Mouse (Mus musculus) liver, adult (tissue): ENCODE data around the gene Uqcr11.

Experiments
- GATA4 ChIP-seq: IDR thresholded peaks from 2 replicates; pipeline ENCODE4 v1.6.1; 2014; ENCODE audit warnings: mild to moderate bottlenecking, low read length; ENCODE audit not compliant: insufficient replicate concordance

Gene Uqcr11

DNA sequence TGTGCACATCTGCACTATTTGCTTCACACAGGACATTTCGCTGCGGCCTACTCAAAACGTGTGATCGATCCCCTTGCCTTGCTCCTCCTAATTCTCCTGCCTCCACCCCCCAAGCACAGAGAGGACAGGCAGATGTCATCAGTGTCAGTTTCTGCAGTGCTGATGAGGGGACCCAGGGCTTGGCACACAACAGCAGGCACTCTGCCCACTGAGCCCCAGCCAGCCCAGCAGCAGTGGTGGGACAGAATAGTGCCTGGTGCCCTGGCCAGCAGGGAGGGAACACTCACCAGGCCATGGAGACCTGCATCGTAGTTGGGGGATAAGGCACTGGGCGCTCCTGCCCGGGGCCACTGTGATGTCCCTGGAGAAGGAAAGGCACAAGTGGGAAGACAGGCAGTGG, 8.9 kb upstream of the Uqcr11 start:
- no peak for TF ChIP-seq GATA4

DNA sequence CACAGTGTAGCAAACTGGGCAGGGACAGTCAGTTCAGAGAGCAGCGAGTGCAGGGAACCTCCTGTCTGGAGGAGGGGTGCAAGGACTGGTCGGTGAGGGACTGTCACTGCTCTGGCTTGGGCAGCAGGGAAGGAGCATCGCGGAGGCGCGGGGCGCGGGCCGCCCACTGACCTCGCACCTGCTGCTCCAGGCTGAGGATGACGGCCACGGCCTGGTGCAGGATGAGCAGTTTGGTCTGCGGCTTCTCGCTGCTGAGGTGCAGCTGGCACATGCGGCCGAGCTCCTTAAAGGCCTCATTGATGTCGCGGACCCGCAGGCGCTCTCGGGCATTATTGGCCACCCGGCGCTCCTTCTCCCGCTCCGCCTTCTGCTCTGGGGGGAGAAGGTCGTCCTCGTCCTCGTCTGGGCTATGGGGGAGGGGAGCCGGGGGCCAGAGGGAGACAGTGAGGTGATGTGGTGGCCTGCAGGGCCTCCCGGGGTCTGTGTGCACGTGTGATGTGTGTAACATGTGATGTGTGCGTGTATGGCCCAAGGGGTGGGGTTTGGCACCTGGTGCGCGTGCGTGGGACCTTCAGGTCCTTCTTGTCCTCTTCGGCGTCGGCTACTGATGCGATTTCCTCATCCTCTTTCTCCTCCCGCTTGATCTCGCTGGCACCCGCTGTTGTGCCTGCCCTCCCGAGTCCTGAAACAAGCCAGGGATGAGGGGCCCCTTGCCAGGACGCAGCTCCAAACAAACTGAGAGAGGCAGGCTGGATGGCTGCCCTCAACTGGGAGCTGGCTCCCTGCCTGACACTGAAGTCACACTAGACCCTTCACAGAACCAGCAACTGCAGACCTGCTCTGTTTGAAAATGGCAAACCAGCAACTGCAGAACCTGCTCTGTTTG, 6.3 kb upstream of the Uqcr11 start:
- TF ChIP-seq GATA4 = no peak

- TF ChIP-seq GATA4 = no peak
These were observed 1.3 kb upstream of the Uqcr11 start for GRCm38 (mm10) chr10:80407924-80408323.

- TF ChIP-seq GATA4 = no peak
These were observed 1.0 kb downstream of the Uqcr11 start for GRCm38 (mm10) chr10:80405481-80406173.

DNA sequence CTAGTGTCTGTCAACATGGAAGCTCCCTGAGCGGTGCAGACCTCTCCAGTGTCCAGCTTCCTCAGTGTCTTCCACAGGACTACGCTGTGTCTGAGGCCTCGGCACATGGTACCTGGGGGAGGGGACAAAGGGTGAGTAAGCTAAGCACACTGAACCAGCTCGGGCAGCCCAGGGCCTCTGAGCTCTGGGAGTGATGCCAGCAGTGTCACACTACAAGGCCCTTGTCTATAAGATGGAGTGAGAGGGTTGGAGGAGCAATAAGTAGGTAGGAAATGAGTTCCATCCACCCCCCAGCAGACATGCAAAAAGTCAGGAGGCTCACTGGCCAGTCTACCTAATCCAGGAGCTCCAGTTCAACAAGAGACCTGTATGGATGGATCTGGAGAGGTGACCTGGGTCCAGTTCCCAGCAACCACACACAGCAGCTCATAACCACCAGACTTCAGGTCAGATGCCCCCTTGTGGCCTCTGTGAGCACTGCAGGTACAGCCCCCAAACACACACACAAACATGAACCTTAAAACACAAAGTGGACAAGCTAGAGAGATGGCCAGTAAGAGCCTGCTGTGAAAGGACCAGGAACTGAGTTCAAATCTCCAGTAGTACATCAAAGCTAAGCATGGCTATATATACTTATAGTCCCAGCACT, 3.5 kb downstream of the Uqcr11 start:
- TF ChIP-seq GATA4 = no peak

DNA sequence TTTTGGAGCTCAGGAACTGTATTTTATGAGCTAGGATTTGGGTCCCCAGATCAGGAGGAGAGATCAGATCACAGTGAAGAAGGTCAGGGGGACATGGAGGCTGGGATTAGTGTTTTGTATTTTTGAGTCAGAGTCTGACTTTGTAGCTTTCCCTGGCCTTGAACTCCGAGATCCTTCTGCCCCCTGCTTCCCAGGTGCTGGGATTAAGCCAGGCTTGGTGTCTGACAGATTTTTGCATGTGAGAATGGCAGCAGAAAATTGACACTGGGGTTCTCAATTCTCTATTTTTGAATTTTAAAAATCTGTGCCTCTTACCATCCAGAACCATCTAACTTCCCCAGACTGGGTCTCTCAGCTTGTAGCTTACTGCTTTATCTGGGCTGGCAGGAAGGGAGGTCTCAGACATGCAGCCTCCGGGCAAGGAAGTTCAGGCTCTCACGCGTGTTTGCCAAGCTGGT, 5.9 kb downstream of the Uqcr11 start:
- no peak for TF ChIP-seq GATA4

- TF ChIP-seq GATA4 = no peak
These were observed 6.5 kb downstream of the Uqcr11 start for GRCm38 (mm10) chr10:80399973-80400703.

DNA sequence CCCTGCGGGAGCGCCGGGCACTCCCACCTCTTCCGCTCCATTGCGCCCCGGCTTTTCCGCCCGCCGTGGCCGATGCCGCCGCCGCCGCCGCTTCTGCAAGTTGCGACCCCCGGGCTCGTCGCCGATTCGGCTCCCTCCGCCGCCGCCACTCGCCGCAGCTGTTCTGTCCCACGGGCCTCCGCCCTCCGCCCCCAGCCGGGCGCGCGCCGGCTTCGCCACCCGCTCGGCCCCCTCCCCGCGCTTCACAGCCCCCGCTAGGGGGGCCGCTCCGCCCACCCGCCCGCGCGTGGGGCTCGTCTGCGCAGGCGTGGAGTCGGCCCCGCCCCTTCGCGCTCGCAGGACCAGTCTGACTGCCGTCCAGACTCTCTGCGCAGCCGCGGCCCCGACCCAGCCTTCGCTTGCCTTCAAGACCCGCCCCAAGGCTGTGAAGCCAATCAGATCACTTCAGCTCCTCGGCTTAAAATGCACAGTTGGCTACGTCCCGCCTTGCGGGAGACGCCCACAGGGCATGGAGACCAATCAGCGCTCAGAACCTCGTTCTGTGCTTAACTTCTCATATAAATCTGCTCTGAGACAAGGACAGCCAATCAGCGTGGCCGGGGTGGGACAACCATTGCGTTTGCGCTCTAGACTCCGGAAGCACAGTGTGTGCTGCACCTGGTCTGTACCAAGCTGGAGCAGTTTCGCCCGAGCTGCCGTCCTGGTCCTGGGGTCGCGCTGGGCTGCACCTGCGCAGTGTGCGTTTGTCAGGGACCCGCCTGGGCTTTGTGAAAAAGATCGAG, 7.2 kb downstream of the Uqcr11 start, which contains the start of gene Mbd3:
Gene Mbd3, minus strand, starts transcription at position 360 of the 782 bp plus-strand sequence.
- no peak for TF ChIP-seq GATA4

GRCm38 (mm10) chr10:80398719-80399190, 7.9 kb downstream of the Uqcr11 start:
- no peak for TF ChIP-seq GATA4

DNA sequence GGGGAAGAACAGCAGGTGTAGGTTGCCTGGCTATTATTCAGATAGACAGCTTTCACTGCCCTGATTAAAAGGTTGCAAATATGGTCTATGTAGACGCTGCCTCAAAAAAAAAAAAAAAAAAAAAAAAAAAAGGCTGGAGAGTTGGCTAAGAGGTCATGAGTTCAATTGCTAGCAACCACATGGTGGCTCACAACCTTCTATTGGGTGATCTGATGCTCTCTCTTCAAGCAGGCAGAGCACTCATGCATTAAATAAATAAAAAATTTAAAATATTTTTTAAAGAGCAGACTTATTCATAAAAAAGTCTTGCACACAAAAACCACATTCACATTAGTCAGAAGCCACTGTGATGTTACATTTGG, 8.5 kb downstream of the Uqcr11 start:
- no peak for TF ChIP-seq GATA4

GRCm38 (mm10) chr10:80397524-80398173, 9.0 kb downstream of the Uqcr11 start:
- no peak for TF ChIP-seq GATA4

DNA sequence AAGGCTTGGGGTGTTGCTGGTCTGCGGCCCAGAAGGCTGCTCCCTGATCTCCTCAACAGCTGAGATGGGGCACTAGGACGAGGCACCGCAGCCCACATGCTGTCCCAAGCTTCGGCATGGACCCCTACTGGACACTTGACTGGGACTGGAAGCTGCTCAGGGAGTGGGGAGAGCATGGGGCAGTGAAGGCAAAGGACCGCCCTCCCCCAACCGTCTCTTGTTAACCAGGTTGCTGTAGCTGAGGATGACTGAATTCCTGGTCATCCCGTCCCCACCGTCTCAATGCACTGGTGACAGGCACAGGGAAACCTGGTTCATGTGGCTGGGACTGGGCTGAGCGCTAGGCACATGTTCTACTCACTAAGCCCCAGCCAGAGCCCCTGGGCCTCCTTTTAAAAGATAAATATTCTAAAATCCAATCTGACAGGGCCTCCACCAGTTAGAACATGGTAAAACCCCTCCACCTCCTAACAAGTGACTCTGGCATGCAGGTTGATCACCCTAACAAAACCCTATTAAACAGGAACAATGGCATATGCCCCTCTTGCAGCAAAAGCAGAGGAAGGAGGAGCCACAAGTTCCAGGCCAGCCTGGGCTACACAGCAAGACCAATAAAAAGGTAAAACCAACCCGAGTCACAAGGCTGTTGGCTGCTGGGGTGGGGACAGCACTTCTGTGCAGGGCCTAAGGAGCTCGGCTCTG, 9.7 kb downstream of the Uqcr11 start:
- no peak for TF ChIP-seq GATA4

- no peak for TF ChIP-seq GATA4
These were observed 11.5 kb downstream of the Uqcr11 start for GRCm38 (mm10) chr10:80395025-80395627.
